Mouse (Mus musculus) activated CD4-positive, CD25-positive, alpha-beta regulatory T cell, adult 4 months (primary cell): ENCODE results near the gene Agt. TPM values are rescaled to one million over a fixed set of nuclear protein-coding genes. Genes with fewer than 3 reads are reported as not detected.

Experiments used
- ATAC-seq: one replicate; pipeline ENCODE4 v1.8.0; 2017
- polyA plus RNA-seq, 2 experiments: library from polyadenylated mRNA; unstranded; fragments of 100-300 nt; shearing (Covaris generic); gene quantifications; one replicate each; pipeline ENCODE4 v1.2.1; 2017

The Agt gene
- polyA plus RNA-seq, 2 experiments from 2014 or later: not detected

GRCm38 (mm10) chr8:124551011-124551661 is 18.4 kb downstream of the Agt start:
- ATAC-seq: no peak

- ATAC-seq: no peak
These were observed 21.3 kb downstream of the Agt start for GRCm38 (mm10) chr8:124548187-124548586.

- ATAC-seq: no peak
These were observed 22.2 kb downstream of the Agt start for GRCm38 (mm10) chr8:124547269-124547668.

GRCm38 (mm10) chr8:124546815-124547214 is 22.7 kb downstream of the Agt start:
- no peak for ATAC-seq

GRCm38 (mm10) chr8:124546371-124546770 is 23.1 kb downstream of the Agt start:
- ATAC-seq: no peak

GRCm38 (mm10) chr8:124543272-124543671 is 26.2 kb downstream of the Agt start:
- ATAC-seq: no peak

- ATAC-seq: no peak
These were observed 27.5 kb downstream of the Agt start for GRCm38 (mm10) chr8:124542001-124542400.

- ATAC-seq: no peak
These were observed 28.6 kb downstream of the Agt start for GRCm38 (mm10) chr8:124540906-124541305.

- ATAC-seq: no peak
These were observed 34.1 kb downstream of the Agt start for GRCm38 (mm10) chr8:124535451-124535850.

- no peak for ATAC-seq
These were observed 36.9 kb downstream of the Agt start for GRCm38 (mm10) chr8:124532626-124533025.

- ATAC-seq: no peak
These were observed 38.5 kb downstream of the Agt start for GRCm38 (mm10) chr8:124530996-124531395.

- ATAC-seq: no peak
These were observed 39.0 kb downstream of the Agt start for GRCm38 (mm10) chr8:124530556-124530955.

GRCm38 (mm10) chr8:124530076-124530475 is 39.4 kb downstream of the Agt start:
- no peak for ATAC-seq

GRCm38 (mm10) chr8:124526261-124526660 is 43.2 kb downstream of the Agt start:
- ATAC-seq: no peak

GRCm38 (mm10) chr8:124521946-124522345 is 47.6 kb downstream of the Agt start:
- no peak for ATAC-seq

GRCm38 (mm10) chr8:124520249-124521080 is 49.0 kb downstream of the Agt start, which contains the start of gene Cog2:
Gene Cog2, plus strand, starts transcription at chr8:124520767.
- peak; percentile 100 for ATAC-seq

- ATAC-seq: no peak
These were observed 52.4 kb downstream of the Agt start for GRCm38 (mm10) chr8:124517142-124517541.

- ATAC-seq: no peak
These were observed 53.0 kb downstream of the Agt start for GRCm38 (mm10) chr8:124516525-124516924.

GRCm38 (mm10) chr8:124516039-124516438 is 53.5 kb downstream of the Agt start:
- ATAC-seq: no peak

- ATAC-seq: no peak
These were observed 60.4 kb downstream of the Agt start for GRCm38 (mm10) chr8:124509156-124509555.

- ATAC-seq: no peak
These were observed 61.2 kb downstream of the Agt start for GRCm38 (mm10) chr8:124508321-124508695.

GRCm38 (mm10) chr8:124507572-124508320 is 61.8 kb downstream of the Agt start:
- ATAC-seq: no peak
